Mouse (Mus musculus): ENCODE data around the gene Gm49322.

Gm49322 gene

DNA sequence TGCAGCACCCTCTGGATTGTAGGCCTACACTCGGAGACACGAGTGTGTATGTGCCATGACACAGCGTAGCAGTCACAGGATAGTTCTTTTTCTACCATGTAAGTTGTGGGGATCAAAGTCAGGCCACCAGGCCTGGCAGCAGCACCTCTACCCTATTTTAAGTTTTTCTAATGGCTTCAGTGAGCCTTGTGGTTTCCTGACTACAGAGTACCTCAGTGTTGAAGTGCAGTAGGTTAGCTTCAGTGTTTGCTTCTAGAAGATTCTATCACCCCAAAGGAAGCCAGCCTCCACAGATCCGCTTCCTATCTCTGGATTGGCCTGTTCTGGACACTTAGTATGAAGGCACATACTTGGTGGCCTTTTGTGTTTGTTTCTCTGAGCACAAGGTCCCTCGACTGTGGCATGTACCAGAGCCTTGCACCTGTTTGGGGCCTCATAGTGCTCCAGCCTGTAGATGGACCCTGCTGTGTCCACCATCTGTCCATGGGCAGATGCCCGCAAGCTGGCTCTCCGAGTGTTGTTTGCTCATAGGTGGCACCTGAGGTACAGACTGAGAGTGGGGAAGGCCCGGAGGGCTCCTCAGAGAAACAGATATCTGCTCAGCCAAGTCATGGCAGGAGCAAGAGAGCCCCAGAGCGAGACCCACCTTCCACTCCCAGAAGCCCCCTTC is 4.4 kb downstream of the Gm49322 start:
- CTCF ChIA-PET, result interaction anchor here (1.1 to 2.9 kb wide), 5 partner anchors 9 to 134 kb away, joined by 3 to 12 read pairs (median 3); partner anchors contain the start of gene Csnk1g2

DNA sequence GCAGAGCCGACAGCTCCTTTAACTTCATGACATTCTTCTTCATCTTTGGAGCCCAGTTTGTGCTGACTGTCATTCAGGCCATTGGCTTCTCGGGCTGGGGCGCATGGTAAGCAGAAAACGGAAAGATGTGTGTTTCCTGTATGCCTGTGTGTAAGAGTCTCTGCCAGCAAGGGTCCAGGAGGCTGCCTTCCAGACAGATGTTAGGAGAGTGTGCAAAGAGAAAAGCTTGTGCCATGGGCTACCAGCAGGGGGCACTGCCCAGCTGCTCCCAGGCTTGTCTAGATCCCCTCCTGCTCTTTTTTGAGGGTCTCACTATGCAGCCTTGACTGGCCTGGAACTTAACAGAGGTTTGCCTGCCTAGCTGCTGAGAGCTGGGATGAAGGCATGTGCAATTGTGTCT is 5.2 kb downstream of the Gm49322 start:
- CTCF ChIA-PET, result interaction anchor here (0.5 to 2.9 kb wide), 6 partner anchors 10 to 133 kb away, joined by 3 to 12 read pairs (median 3); partner anchors contain the start of gene Csnk1g2

DNA sequence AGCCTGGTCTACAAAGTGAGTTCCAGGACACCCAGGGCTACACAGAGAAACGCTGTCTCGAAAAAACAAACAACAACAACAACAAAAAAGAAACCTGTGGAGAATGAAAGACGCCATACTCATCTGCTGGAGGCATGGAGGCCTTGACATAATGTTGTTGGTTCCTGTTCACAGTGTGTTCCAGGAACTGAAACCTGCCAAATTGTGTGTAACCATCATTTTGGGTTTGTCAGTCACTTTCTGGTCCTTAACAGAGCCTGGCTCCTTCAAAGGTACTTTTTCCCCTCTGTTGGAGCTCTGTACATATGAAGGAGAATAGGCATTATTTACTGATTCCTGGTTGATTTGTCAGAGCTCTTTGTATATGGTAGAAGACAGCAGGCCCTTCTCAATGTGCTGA is 6.1 kb downstream of the Gm49322 start:
- CTCF ChIA-PET, result interaction anchor here (0.6 to 2.9 kb wide), 3 partner anchors 10 to 269 kb away, joined by 3 to 12 read pairs (median 3); partner anchors contain the start of gene Csnk1g2

DNA sequence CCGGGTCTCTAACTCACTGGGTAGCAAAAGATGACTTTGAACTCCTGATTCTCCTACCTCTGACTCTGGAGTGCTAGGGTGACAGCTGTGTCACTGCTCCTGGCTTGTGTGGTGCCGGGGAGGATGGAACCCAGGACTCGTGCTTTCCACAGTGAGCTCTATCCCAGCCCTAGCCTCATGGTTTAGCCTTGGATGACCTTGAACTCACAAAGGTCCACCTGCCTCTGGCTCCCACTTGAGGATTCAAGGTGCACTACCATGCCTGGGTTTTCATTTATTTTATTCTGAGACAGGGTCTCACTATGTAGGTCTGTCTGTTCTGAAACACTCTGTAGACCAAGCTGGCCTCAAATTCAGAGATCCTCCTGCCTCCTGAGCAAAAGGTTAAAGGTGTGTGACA is 8.0 kb downstream of the Gm49322 start:
- CTCF ChIA-PET, result no interaction called here

DNA sequence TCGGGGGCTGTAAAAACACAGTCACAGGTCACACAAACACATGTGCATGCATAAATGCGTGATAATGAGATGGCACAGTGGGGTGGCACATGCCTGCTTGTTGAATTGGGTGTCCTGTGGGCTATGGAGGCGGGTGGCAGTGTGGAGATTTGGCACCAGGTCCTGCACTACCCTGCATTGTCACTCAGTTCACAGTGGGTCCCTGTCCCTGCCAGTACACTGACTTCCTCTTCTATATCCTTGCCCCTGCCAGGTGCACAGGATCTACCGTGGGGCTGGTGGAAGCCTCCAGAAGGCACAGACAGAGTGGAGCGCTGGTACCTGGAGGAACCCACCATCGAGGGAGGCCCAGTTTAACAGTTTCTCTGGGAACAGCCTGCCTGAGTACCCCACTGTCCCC is 8.5 kb downstream of the Gm49322 start:
- CTCF ChIA-PET, result no interaction called here

DNA sequence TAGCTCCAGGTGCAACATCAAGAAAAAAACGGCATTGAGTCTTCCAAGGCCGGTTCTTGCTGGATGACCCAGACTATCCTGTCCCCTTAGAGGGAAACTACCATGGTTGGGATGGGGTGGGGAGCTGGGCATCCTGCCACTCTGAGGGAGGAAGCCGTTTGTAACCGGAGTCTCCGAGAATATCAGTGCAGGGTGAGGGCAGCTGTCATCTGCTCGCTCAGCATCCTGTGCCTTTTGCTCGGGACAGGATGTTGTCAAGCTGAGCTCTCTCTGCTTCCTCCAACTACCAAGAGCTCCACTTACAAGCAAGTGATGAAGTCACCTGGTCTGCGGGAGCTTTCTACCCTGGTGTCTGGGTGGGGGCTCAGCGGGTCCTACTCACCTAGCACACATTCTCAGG is 12.4 kb downstream of the Gm49322 start:
- CTCF ChIA-PET, result interaction anchor here (0.6 to 0.9 kb wide), 4 partner anchors 26 to 57 kb away, joined by 4 to 8 read pairs (median 4); no protein-coding TSS in a partner anchor

DNA sequence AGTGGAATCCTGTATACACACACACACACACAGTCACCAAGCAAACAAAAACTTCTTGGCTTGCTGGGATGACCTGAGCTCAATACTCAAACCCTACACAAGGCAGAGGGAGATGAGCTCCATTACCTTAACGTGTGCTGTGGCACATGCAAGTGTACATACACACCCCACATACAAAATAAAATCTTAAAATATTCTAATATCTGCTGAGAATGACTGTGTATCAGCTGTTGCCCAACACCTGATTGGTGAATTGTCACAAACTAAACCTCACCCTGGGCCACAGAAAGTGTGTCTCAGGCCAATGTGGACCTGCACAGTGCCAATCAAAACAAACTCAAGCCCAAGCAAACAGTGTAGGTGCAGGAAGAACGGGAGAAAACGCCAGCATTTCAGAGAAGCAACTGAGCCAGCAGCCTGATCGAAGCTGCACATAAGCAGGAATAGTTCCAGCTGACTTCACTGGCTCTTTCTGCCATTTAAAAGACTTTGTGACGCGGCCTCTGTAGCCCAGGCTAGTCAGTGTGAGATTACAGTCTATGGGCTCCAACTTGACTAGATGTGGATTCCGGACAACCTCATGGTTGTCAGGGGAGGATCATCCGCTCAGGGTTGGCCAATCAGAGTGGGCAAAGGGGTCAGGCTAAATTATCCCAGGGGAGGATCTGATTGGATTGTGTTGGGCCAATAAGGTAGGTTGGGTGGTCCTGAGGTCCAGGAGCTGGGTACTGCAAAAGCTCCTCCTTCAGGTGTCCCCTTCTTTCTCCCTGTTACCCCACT is 13.8 kb downstream of the Gm49322 start:
- CTCF ChIA-PET, result no interaction called here

DNA sequence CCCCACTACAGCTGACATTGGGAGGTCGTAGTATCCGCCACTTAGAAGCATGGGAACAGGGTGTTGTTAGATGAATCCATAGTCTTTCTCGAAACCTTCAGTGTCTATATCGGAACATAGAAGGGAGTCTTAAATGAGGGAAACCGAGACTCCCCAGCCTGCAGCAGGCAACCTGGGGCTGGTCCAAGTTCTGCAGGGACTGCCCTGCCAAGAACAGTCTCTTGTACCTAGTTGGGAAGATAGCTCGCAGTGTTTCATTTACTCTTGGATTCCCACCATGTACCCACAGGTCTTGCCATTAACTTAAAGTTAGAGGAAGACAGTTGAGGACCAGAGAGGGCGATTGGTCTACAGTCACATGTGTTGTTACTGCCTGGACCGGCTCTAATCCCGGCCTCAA is 14.5 kb downstream of the Gm49322 start:
- CTCF ChIA-PET, result interaction anchor here (0.5 to 3.5 kb wide), 2 partner anchors 9 to 301 kb away, joined by 6 to 12 read pairs; no protein-coding TSS in a partner anchor

DNA sequence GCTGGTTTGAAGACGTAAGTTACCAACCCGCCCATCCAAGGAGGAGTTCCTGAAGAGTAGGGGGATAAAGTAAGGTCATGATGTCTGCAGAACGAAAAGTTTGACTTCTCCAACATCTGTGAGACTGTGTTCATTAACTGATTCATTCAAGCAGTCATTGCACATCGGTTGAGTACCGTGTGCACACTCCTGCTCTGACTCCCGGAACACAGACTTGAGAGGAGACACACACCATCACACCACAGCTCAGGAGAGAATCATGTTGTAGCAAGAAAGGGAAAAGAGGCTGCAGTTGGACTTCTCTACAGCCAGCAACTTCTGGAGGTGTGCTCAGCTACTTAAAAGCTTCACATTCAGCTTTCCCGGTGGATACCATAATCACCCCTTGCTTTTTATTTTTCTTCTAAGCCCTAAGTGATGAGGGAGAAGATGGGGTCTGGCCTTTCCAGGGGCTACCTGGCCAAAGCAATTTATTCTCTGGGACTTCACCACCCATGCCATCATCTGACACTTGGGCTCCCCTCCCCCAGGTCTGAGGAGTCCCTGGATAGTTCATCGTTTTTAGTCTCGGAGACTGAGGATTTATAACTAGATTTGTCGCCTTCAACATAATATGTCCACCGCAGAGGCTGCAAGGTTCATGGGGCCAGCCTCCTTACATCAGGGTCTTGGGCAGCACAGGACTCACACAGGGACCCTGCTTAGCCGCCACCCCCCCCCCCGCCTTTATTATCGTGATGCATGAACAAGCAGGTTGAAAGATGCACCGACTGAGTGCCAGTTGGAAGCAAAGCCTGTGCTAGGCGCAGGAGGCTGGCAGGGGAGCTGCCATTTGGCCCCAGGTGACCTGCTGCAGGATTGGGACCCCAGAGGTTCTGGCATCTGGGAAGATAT is 15.2 kb downstream of the Gm49322 start:
- CTCF ChIA-PET, result interaction anchor here (0.5 to 3.5 kb wide), 2 partner anchors 9 to 300 kb away, joined by 6 to 12 read pairs; no protein-coding TSS in a partner anchor

DNA sequence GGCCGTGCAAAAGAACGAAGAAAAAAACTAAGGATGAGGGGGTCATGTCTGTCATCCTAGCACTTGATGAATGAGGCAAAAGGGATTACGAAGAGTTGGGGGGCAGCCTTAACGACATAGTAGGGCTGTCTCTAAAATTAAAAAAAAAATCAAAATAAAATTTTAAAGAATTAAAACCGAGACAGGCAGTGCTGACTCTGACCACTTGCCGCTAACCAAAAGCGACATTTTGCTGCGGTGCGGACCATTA is 15.8 kb downstream of the Gm49322 start:
- CTCF ChIA-PET, result interaction anchor here (3.5 kb wide), 1 partner anchor 10 kb away, joined by 12 read pairs; no protein-coding TSS in a partner anchor

DNA sequence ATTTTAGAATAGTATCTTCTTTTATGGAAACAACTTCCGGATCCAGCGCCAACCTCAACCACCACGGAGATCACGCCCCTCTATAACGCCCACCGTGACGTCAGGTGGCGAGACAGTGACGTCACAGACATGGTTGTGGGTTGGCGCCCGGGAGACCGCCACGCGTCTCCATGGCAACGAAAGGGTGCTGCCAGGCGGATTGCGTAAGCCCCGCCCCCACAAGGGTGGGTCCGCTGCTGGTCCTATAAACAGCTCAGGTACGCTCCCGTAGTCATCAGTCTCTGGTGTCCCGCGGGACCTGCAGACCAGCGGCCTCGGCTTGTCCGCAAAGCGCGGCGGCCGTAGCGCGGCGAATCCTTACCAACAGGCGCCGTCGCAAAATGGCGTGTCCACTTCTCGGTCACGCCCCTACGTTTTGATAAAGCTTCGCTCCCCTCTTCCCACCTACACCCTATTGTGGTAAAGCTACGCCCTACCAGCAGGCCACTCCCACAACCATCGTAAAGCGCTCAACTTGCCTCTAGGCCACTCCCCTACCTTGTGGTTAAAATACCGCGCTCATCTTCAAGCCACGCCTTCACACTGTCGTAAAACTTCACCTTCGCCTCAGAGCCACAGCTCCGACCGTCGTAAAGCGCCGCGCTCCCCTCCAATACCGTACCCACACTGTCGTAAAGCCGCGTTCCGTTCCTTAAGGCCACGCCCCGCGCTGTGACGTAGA is 16.3 kb downstream of the Gm49322 start:
- CTCF ChIA-PET, result interaction anchor here (0.9 to 3.5 kb wide), 2 partner anchors 10 to 56 kb away, joined by 3 to 12 read pairs; no protein-coding TSS in a partner anchor

DNA sequence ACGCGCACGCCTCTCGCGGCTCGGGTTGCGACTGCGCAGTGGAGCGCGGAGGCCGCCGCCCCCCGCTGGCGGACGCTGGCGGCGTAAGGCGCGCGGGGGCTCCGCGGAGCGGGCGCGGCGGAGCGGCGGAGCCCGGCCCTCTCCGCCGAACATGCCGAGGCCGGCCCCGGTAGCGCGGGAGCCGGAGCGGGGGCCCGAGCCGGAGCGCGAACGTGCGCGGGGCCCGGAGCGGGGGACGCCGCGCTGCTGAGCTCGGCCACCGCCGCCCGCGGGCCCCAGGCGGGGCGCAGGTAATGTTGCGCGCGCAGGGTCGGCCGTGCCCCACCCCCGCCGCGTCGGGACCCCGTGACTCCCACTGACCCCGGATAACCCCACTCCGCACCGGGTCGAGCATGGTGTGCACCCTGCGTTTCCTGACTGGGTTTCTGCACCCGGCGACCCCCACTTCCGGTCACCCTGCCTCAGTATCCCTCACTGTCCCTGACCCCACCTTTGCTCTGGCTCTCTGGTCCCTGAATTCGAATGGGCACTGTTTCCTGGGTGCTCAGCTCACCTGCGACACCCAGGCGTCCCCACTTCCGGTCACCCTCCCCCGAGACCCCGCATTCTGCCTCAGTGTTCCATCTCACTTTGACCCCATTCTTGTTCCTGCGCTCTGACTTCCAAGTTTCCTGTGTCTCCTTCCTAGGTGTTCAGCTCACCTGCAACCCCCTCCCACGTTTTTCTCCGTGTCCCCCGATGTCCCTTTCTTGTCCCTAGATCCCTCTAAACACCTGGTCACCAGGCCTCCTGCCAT is 17.0 kb downstream of the Gm49322 start, which contains the start of gene Csnk1g2:
Gene Csnk1g2 (plus strand): TSS at position 178 of the 796 bp plus-strand sequence.
- CTCF ChIA-PET, result interaction anchor here (0.9 to 3.5 kb wide), 2 partner anchors 11 to 57 kb away, joined by 3 to 12 read pairs; no protein-coding TSS in a partner anchor

DNA sequence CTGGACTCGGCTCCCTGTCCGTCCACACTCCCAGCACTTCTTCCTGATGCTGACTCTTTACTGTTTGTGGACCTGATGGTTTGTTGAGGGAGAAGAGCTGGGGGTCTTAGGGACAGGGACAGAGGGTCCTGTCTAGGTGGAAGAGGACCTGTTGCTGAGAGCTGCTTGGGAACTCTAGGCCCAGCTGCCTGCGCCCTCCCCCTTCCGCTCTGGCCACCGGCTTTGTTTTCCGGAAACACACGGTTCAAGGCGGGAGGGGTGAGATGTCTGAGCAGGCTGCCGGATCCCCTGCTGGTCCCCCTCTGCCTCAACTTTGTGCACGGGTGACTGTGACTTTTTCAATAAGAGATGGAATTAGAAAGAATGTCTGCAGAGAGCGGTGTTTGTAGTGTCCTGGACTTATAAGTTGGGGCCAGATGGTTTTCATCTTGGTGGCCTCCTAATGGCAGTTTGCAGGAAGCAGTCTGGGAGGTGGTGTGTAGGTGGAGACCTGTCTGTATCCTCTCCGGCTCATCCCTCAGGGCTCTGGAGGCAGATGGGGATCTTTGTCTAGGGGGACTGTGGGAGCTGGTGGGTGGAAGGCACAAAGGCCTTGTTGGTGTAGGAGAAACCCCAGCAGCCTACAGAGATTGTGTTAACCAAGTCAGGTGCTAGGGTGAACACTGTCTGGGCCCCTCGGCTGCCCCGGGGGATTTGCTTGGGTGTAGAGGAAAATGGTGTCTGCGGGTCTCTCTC is 17.8 kb downstream of the Gm49322 start:
- CTCF ChIA-PET, result interaction anchor here (1.0 to 3.5 kb wide), 2 partner anchors 12 to 22 kb away, joined by 3 to 12 read pairs; no protein-coding TSS in a partner anchor

DNA sequence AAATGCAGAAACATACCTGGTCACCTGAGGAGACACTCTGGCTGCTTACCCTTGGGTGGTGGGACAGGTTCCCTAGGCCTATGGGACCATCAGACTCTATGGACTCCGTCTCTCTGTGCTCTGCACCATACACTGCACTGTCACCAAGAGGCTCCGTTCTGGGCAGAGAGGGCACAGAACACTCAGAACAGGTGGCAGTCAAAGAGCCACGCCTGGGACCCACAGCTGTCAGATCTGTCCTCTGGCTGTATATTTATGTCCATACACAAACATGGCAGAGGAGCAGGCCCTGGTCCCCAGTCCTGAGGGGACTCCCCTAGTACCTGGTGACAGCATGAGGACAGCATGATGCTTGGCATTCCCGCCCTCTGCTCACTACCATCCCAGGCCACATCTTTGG is 19.9 kb downstream of the Gm49322 start:
- CTCF ChIA-PET, result no interaction called here

DNA sequence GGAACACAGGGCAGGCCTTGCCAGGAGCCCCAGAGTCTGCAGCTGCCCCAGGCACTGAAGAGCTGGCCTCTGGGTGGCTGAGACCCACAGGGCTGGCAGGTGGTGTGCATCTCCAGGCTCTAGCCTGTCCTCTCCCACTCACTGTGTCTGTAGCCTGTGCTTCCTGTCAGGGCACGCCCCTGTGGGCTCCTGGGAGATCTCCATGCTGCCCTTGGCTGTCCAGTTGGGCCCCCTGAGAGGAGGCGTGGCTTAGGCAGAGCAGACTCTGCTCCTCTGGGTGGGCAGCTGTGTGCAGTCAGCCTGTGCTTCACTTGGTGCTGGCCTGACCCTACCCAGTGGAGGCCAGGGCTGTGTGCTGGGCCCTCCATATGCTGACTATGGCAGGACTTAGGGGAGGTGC is 21.9 kb downstream of the Gm49322 start:
- CTCF ChIA-PET, result no interaction called here

DNA sequence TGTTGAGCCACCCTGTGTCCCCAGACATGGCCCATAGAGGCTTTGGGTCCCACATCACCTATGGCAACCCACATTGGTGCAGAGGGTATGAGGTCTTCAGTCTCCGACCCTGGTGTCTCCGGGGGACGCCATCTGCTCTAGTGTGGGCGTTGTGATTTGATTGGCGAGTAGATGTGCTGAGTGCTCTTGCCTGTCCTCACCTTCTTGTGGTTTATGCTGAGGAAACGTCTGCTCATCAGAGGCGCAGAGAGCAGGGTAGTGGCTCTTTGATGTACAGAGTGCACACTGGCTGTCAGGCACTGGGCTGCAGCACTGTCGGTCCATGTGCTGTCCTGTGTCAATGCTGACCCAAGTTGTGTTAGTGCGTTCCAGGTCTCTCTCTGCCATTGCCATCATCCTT is 23.1 kb downstream of the Gm49322 start:
- CTCF ChIA-PET, result interaction anchor here (0.6 to 1.1 kb wide), 2 partner anchors 33 to 63 kb away, joined by 3 to 7 read pairs; no protein-coding TSS in a partner anchor

DNA sequence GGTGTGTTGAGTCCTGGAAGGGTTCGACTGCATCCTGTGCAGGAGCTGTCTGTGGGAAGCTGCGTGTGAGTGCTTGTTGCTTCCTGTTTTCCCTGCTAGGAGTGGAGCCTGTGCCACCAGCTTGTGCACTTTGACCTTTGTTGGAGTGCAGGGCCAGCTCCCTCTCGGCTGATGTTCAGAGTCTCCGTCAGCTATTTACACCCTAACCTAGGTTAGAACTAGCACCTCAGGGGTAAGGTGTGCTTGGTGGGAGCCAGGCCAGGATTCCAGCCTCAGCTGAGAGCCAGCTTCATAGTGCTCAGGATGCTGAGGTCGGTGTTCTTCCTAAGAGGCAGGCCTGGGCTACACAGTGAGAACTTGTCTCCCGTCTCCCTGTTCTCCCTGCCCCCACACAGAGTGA is 29.5 kb downstream of the Gm49322 start:
- CTCF ChIA-PET, result no interaction called here

DNA sequence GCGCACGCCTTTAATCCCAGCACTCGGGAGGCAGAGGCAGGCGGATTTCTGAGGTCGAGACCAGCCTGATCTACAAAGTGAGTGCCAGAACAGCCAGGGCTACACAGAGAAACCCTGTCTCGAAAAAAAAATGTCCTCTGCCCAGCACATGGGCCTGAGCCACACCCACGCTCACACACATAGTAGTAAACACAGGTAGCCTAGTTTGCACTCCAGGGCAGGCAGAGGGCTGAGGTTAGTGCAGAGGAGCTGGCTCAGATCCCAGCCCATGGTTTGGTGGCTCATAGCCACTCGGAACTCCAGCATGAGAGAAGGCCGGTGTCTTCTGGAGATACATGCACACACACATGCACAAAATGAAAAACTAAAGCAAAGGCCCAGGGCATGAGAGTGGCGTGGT is 41.1 kb downstream of the Gm49322 start:
- CTCF ChIA-PET, result interaction anchor here (0.6 kb wide), 2 partner anchors 42 to 479 kb away, joined by 4 to 6 read pairs; no protein-coding TSS in a partner anchor

DNA sequence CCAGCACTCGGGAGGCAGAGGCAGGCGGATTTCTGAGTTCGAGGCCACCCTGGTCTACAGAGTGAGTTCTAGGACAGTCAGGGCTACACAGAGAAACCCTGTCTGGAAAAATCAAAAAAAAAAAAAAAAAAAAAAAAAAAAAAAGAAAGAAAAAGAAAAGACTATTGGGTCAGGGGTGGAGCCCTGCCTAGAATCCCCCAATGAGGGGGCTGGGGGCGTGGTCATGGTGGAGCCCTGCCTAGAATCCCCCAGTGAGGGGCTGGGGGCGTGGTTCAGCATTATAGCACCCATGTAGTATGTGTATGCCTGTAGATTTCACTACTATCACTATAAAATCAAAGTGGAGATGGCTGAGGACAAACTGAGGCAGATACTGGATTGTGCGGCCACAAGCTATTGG is 44.1 kb downstream of the Gm49322 start:
- CTCF ChIA-PET, result interaction anchor here (0.5 to 0.6 kb wide), 2 partner anchors 16 to 69 kb away, joined by 3 read pairs; no protein-coding TSS in a partner anchor

All from spleen, embryonic (tissue).